Mouse (Mus musculus): ENCODE measurements around the gene Cgnl1. TPM values are rescaled to one million over a fixed set of nuclear protein-coding genes. Genes with fewer than 3 reads are reported as not detected.
"Not testable (repeated sequence)": the region's sequence is repeated elsewhere in the genome, so short reads cannot be mapped to it uniquely, and the experiment has no call there.

Gene Cgnl1
- polyA plus RNA-seq, 1 experiment = 24.6 TPM

DNA sequence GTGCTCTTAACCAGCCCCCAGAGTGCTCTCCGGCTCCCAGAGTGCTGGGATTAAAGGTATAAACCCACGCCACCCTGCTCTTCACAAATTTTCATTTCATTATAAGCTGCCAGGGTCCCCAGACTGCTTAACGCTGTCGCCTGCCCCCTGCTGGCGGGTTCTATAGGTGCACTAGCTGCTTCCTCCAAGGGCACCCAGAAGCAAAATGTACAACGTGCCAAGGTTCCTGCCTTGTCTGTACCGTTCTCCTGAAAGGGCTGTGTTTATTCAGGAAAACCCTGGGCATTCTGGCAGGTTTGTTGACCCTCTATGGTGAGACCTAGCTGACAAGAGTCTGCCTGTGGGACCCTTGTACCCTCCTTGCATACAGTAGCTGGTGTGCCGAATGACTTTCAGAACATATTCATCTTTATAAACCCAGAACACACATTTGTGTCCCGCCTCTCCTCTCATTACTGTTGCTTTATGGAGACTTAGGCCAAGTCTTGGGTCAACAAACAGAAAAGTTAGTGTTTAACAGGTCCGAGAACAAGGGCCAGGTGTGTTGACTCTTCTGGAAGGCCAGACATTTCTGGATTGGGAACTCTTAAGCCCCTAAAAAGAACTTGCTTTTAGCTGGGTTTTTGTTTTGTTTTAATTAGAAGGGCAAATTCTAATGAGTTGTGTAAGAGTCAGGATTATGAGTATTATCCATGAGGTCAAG, 146.5 kb downstream of the Cgnl1 start:
- Histone ChIP-seq H3K4me3 (ENCODE audit: insufficient read depth, low read length) (no peak overlapping the region), H3K27ac (ENCODE audit: insufficient read depth, low read length) (no peak overlapping the region), H3K4me1 (ENCODE audit: control insufficient read depth, insufficient read depth, low read length) (peaks cover 6% of the 10 kb centered on the region; the same call in 1 of the 2 replicates)
- peak; percentile 30; the same call in 1 of the 2 replicates for TF ChIP-seq CTCF (IDR thresholded peaks at IDR 0.05; ENCODE audit: borderline replicate concordance, insufficient read depth, low read length)
- TF ChIP-seq POLR2A (IDR thresholded peaks at IDR 0.05; ENCODE audit: low read depth, low read length) = no peak

DNA sequence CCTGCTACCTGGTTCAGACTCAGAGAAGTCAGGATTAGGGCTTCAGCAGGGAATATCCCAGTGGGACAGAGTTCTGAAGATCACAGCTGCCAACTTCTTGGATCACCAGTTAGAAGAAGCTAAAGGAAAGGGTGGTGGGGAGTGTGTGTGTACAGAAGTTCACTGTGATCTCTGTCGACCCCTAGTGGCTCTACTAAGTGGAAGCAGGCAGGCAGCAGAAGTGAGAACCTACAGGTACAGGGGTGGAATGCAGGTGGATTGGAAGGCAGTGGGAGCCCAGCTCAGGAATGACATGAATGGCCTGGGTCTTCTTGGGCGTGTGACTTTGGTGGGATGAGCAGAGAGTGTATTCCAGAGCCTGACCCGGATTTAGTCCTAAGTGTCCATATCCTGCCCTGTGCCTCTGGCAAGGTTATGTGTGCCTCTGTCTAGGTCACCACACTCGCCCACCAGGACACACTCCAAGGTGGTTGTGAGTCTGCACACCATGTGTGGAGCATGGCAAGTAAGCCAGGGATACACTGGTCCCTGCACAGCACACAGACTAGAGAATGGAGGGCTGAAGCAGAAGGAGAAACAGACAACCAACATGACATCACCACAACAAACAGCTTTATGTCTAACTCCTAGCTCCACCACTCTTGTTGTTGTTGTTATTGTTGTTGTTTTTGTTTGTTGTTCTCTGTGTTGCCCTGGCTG, 147.4 kb downstream of the Cgnl1 start:
- Histone ChIP-seq H3K4me1 (ENCODE audit: control insufficient read depth, insufficient read depth, low read length) (peaks cover 6% of the 10 kb centered on the region; the same call in 1 of the 2 replicates), H3K4me3 (ENCODE audit: insufficient read depth, low read length) (no peak overlapping the region), H3K27ac (ENCODE audit: insufficient read depth, low read length) (no peak overlapping the region)
- TF ChIP-seq CTCF (IDR thresholded peaks at IDR 0.05; ENCODE audit: borderline replicate concordance, insufficient read depth, low read length) (peak; percentile 53; the same call in 1 of the 2 replicates), POLR2A (IDR thresholded peaks at IDR 0.05; ENCODE audit: low read depth, low read length) (no peak)

DNA sequence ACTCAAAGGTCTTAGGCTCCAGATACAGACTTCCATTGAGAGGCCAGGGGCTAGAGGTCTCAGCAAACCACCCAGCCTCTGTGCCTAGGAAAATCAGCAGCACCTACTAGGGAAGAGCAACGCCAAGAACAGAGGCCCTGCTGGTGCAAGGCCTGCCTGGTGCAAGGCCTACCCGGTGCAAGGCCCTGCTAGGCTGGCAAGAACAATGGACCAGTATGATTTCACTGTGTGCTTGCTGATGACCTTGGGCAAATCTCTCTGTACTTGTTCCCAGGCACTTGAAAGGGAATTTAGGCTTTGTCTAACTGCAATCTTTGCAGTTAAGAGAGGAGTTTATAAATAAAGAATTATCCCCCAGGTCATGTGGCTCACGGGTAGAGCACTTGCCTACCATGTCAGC, 148.8 kb downstream of the Cgnl1 start:
- Histone ChIP-seq H3K4me3 (ENCODE audit: insufficient read depth, low read length) (no peak overlapping the region), H3K4me1 (ENCODE audit: control insufficient read depth, insufficient read depth, low read length) (peaks cover 6% of the 10 kb centered on the region; the same call in 1 of the 2 replicates), H3K27ac (ENCODE audit: insufficient read depth, low read length) (no peak overlapping the region)
- TF ChIP-seq POLR2A (IDR thresholded peaks at IDR 0.05; ENCODE audit: low read depth, low read length) (no peak), CTCF (IDR thresholded peaks at IDR 0.05; ENCODE audit: borderline replicate concordance, insufficient read depth, low read length) (no peak)

DNA sequence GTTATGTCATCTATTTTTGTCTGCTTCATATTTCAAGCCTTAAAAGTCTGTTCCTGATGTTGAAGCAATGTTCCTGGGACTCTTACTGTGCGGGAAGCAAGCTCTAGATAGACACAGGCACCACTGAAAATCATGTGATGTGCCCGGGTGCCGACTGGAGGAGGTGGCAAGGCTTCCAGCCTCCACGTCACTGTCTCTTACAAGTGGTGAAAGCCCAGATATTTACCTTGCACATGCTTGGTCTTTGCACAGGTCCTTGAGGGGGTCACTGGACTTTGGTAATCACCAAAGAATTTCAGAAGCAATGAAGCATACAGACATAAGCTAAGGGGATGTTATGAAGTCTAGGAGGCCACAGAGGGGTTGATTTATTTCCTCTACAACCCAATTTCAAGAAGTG, 149.4 kb downstream of the Cgnl1 start:
- Histone ChIP-seq H3K4me1 (ENCODE audit: control insufficient read depth, insufficient read depth, low read length) (peaks cover 6% of the 10 kb centered on the region; the same call in 1 of the 2 replicates), H3K27ac (ENCODE audit: insufficient read depth, low read length) (no peak overlapping the region), H3K4me3 (ENCODE audit: insufficient read depth, low read length) (no peak overlapping the region)
- TF ChIP-seq CTCF (IDR thresholded peaks at IDR 0.05; ENCODE audit: borderline replicate concordance, insufficient read depth, low read length) = no peak
- TF ChIP-seq POLR2A (IDR thresholded peaks at IDR 0.05; ENCODE audit: low read depth, low read length) = no peak

DNA sequence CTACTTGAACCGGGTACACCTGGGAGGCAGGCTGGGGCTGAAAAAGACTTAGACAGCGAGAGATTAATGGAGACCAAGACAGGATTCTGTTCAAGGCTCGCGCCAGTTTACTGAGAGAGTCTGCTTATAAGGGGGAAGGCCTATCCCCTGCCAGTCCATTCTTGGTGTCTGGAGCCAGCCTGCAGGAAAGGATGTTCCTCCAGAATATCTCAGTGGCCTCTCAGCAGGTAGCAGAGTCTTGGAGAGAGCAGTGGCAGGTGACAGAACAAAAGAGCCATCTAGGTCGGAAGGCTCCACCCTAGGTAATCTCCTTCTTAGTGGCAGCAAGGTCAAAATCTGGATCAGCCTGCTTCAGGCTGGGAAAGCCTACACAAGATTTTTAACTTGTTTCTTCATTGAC, 151.3 kb downstream of the Cgnl1 start:
- not testable (repeated sequence) for H3K27ac ChIP-seq (ENCODE audit: insufficient read depth, low read length); H3K4me1 ChIP-seq (ENCODE audit: control insufficient read depth, insufficient read depth, low read length); H3K4me3 ChIP-seq (ENCODE audit: insufficient read depth, low read length)

DNA sequence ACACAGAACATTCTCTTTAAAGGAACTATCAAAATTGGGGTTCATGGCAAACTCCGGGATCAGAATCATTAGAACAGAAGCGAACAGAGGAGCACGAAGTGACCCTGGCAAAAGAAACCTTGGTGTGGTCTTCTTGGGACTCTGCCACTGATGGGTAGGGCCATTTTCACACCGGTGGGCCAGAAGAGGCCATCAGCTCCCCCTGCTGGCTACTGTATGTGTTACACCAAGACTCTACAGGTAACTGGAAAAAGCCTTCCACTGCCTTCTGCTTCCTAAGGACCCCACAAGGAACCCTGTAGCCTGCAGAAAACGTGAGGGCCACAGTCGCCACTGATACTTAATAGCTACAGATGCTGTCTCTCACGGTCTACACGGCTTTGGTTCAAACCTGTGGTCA, 154.0 kb downstream of the Cgnl1 start:
- no peak overlapping the region for H3K27ac ChIP-seq (ENCODE audit: insufficient read depth, low read length)
- H3K4me1 ChIP-seq (ENCODE audit: control insufficient read depth, insufficient read depth, low read length) = no peaks in the 10 kb centered on the region
- H3K4me3 ChIP-seq (ENCODE audit: insufficient read depth, low read length) = no peak overlapping the region
- peak; percentile 35; the same call in 1 of the 2 replicates for TF ChIP-seq CTCF (IDR thresholded peaks at IDR 0.05; ENCODE audit: borderline replicate concordance, insufficient read depth, low read length)
- no peak for TF ChIP-seq POLR2A (IDR thresholded peaks at IDR 0.05; ENCODE audit: low read depth, low read length)

DNA sequence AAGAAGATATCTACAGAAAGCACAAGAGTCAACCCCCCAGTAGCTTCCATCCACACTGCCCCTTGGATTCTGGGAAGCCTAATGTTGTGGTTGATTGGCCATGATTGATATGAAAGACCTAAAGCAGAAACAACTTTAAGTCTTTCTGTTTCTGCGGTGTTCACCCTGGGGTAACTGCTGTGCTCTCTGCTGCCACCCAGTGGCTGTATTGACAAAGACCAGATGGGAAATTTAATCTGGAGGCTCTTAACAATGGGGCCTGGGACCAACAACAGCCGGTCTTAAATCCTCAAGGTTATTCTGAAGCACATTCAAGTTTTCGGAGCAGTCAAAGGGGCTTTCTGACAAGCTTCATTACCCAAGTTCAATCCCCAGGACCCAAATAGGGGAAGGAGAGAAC, 155.2 kb downstream of the Cgnl1 start:
- no peak overlapping the region for H3K4me3 ChIP-seq (ENCODE audit: insufficient read depth, low read length)
- no peaks in the 10 kb centered on the region for H3K4me1 ChIP-seq (ENCODE audit: control insufficient read depth, insufficient read depth, low read length)
- TF ChIP-seq POLR2A (IDR thresholded peaks at IDR 0.05; ENCODE audit: low read depth, low read length) = no peak
- peak; percentile 58; the same call in 1 of the 2 replicates for TF ChIP-seq CTCF (IDR thresholded peaks at IDR 0.05; ENCODE audit: borderline replicate concordance, insufficient read depth, low read length)
- no peak overlapping the region for H3K27ac ChIP-seq (ENCODE audit: insufficient read depth, low read length)

DNA sequence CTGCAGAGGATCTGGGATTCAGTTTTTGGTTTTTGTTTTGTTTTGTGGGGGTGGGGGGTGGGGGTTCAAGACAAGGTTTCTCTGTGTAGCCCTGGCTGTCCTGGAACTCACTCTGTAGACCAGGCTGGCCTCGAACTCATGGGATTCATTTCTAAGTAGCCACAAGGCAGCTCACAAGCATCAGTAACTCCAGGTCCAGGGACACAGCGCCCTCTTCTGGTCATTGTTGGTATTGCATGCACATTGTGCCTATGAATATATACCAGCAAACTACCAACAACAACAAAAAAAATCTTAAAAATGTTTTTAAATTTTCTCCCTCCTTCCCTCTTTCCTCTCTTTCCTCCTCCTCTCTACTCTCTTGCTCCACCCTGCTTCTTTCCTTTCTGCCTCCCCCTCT, 156.8 kb downstream of the Cgnl1 start:
- Histone ChIP-seq H3K4me3 (ENCODE audit: insufficient read depth, low read length) (no peak overlapping the region), H3K4me1 (ENCODE audit: control insufficient read depth, insufficient read depth, low read length) (no peaks in the 10 kb centered on the region), H3K27ac (ENCODE audit: insufficient read depth, low read length) (no peak overlapping the region)
- peak; percentile 69; the same call in 1 of the 2 replicates for TF ChIP-seq CTCF (IDR thresholded peaks at IDR 0.05; ENCODE audit: borderline replicate concordance, insufficient read depth, low read length)
- TF ChIP-seq POLR2A (IDR thresholded peaks at IDR 0.05; ENCODE audit: low read depth, low read length) = no peak

DNA sequence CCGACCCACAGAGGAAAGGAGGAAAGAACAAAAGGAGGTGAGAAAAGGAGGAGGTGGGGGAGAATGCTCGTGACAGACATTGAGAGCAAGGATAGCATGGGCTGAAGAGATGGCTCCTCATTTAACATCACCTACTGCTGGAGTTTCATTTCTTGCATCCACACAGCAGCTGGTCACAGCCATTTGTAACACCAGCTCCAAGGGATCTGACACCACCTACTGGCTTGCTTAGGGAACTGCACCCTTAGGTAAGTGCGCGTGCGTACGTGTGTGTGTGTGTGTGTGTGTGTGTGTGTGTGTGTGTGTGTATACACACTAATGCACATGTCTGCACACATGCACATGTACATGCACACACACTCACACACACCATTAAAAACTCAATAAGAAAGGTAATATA, 158.4 kb downstream of the Cgnl1 start:
- no peak overlapping the region for H3K4me3 ChIP-seq (ENCODE audit: insufficient read depth, low read length)
- TF ChIP-seq POLR2A (IDR thresholded peaks at IDR 0.05; ENCODE audit: low read depth, low read length) (no peak), CTCF (IDR thresholded peaks at IDR 0.05; ENCODE audit: borderline replicate concordance, insufficient read depth, low read length) (peak; percentile 74; the same call in 1 of the 2 replicates)
- H3K4me1 ChIP-seq (ENCODE audit: control insufficient read depth, insufficient read depth, low read length) = no peaks in the 10 kb centered on the region
- H3K27ac ChIP-seq (ENCODE audit: insufficient read depth, low read length) = no peak overlapping the region

DNA sequence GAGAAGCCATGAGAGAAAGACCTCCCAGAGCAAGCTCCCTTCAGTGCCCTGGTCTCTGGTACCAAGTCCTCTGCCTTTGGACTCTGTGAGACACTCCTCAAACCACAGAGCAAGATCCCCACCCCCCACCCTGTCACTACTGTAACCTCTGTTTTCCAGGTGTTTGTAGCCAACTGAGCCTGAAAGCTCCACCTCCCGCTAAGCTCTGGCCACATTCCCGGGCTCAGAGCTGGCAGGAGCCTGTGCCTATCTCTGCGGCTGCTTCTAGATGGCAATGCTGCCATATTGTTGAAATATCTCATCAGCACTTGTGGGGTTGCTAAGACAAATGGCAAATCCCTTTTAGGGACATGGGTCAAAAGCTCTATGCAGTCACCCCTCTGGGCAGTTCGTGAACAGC, 159.5 kb downstream of the Cgnl1 start:
- no peak for TF ChIP-seq CTCF (IDR thresholded peaks at IDR 0.05; ENCODE audit: borderline replicate concordance, insufficient read depth, low read length)
- no peak for TF ChIP-seq POLR2A (IDR thresholded peaks at IDR 0.05; ENCODE audit: low read depth, low read length)
- no peak overlapping the region for H3K4me3 ChIP-seq (ENCODE audit: insufficient read depth, low read length)
- H3K4me1 ChIP-seq (ENCODE audit: control insufficient read depth, insufficient read depth, low read length) = no peaks in the 10 kb centered on the region
- no peak overlapping the region for H3K27ac ChIP-seq (ENCODE audit: insufficient read depth, low read length)

All from embryonic fibroblast, embryonic 13.5 days (primary cell).